Mouse (Mus musculus) hindbrain, embryonic 10.5 days (tissue): ENCODE measurements at regions not wholly inside any gene's neighbourhood (a gene's known extent, or its start where the extent isn't known, plus 50 kb on each side); places are given as distances from the start of the nearest gene placed in this dataset.

Experiments used
- DNase-seq: peaks from one replicate; pipeline ENCODE4 v3.0.0-alpha.2; 2017; ENCODE audit warnings: low spot score
- H3K27ac ChIP-seq: fragments of 300-500 bp; sonication (generic); 2 replicates; pipeline ENCODE4 v1.5.1; 2016; ENCODE audit warnings: mild to moderate bottlenecking, moderate library complexity
- H3K27me3 ChIP-seq: fragments of 300-500 bp; sonication (generic); 2 replicates; pipeline ENCODE4 v1.6.1; 2016; ENCODE audit warnings: mild to moderate bottlenecking; ENCODE audit not compliant: poor library complexity, insufficient read depth, severe bottlenecking
- H3K36me3 ChIP-seq: fragments of 300-500 bp; sonication (generic); 2 replicates; pipeline ENCODE4 v1.6.1; 2016; ENCODE audit warnings: mild to moderate bottlenecking, moderate library complexity
- H3K4me1 ChIP-seq: fragments of 300-500 bp; sonication (generic); replicated peaks from 2 replicates; pipeline ENCODE4 v1.6.1; 2016; ENCODE audit warnings: mild to moderate bottlenecking
- H3K4me3 ChIP-seq: fragments of 300-500 bp; sonication (generic); 2 replicates; pipeline ENCODE4 v1.5.1; 2016; ENCODE audit warnings: mild to moderate bottlenecking, moderate library complexity
- H3K9me3 ChIP-seq: fragments of 300-500 bp; sonication (generic); 2 replicates; pipeline ENCODE4 v1.6.1; 2016; ENCODE audit warnings: mild to moderate bottlenecking, moderate library complexity
- WGBS: fragments of 180-500 bp; shearing (Covaris S2); methylation state at CpG from one replicate; pipeline ENCODE4 v1.1.7; 2016; 5-methylcytosine and 5-hydroxymethylcytosine counted together

DNA sequence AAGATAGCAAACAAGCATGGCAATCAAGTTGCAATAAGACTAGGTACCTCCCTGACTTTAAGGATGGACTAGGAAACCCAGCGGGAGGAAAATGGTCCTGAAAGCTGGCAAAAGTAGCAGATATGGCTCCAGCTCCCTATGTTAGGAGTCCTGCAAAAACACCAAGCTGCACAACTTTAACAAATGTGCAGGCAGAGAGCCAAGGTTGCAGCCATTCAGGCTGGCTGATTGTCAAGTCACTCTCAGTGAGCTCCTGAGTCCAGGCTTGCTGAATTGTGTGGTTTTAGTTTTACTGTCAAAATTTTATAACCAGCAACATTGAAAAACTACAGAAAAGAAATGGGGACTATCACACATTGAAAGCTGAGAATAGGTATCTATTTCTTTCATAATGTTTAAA is 1122.8 kb upstream of the Slc10a2 start:
- H3K27me3 ChIP-seq, result no peaks in the 10 kb centered on the region
- H3K4me3 ChIP-seq, result no peak overlapping the region
- no peaks in the 10 kb centered on the region for H3K36me3 ChIP-seq
- no peaks in the 10 kb centered on the region for H3K4me1 ChIP-seq
- WGBS, result 88% methylated on average over 1 of the region's 1 CpGs
- no peaks in the 10 kb centered on the region for H3K9me3 ChIP-seq
- no peak overlapping the region for H3K27ac ChIP-seq
- DNase-seq, result no peak

DNA sequence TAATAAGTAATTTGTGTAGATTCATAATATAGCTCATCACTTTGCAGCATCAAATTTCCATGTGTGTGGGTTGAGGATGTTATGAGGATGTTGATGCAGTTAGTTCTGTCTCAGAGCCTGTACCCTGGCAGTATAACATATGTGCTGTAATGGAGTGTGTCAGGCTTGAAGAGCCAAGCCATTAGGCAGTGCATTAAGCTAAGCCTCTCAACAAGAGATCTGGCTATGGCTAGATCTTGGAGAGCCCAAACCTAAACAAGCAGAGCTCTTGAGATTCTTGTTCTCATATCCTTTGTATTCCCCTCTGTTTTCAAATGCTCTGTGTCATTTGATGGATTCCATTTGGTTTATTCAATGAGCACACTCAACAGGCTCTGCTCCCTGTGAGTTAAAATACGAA is 1120.0 kb upstream of the Slc10a2 start:
- no peaks in the 10 kb centered on the region for H3K36me3 ChIP-seq
- WGBS, result 83% methylated on average over 1 of the region's 1 CpGs
- no peak overlapping the region for H3K27ac ChIP-seq
- no peaks in the 10 kb centered on the region for H3K27me3 ChIP-seq
- H3K4me3 ChIP-seq, result no peak overlapping the region
- DNase-seq, result no peak
- no peaks in the 10 kb centered on the region for H3K4me1 ChIP-seq
- H3K9me3 ChIP-seq, result no peaks in the 10 kb centered on the region

DNA sequence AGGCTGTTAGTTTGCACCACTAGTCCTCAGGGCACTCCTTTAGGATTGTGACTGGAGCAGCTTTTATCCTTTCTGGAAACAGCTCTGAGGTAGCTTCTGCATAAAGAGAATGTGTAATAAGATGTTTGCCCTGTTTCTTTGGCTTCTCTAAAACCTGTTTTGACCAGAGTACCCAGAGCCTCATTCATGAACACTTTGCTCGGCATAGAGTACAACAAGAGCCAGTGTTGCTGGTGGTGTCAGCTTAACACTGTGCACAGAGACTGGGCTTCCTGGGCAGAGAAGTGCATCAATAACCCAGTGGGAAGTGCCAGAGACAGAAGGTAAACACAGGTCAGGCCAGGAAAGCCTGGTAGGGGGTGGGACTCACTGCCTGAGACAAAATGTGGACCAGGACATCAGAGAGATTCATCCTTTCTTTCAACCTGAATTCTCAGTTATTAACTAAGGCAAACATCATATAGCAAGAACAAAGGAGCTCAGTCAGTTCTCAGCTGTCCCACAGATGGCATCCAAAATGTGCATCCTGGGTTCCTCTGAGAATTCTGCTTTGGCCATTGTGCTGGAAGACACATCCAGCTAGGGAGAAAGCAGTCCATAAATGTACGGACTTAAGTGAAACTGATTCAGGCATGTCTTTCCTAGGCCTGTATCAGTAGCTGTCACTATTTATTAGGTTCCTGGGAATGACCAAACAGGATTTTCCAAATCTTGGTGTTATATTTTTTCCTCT is 1102.6 kb upstream of the Slc10a2 start:
- H3K9me3 ChIP-seq, result no peaks in the 10 kb centered on the region
- H3K27ac ChIP-seq, result peak overlapping the region; percentile 73
- WGBS, result 41% methylated on average over 2 of the region's 2 CpGs
- peaks cover 6% of the 10 kb centered on the region for H3K4me1 ChIP-seq
- DNase-seq, result peak; percentile 3
- no peaks in the 10 kb centered on the region for H3K27me3 ChIP-seq
- H3K4me3 ChIP-seq, result no peak overlapping the region
- H3K36me3 ChIP-seq, result no peaks in the 10 kb centered on the region

DNA sequence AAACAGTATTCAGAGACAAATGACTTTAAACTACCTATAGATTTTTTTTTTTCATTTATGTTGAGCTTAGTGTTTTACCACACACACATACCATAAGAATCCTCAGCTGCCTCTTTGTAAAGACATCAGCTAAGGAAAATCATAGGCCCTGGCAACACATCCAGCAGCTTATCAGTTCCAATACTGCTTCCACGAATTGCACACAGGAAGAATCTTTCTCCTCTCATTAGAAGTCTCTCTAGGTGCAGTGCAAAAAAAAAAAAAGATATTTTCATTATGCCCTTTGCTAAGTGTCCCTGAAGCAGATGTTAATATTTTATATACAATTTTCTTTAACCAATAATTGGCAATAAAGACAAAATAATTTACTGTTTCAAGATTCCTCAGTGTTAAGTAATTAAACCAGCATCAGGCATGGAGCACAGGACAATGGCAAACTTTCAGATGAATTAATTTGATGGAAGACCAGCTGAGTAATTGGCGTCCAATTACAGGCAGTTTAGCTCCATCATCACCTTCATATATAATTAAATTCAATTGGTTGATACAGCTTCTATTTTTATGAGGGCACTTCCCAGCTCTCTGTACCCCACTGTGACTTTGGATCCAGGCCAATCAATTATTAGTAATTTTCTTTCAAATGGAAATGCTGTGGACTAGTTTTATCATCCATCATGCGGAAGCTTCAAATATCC is 1099.0 kb upstream of the Slc10a2 start:
- 81% methylated on average over 3 of the region's 3 CpGs for WGBS
- H3K36me3 ChIP-seq, result no peaks in the 10 kb centered on the region
- no peak for DNase-seq

DNA sequence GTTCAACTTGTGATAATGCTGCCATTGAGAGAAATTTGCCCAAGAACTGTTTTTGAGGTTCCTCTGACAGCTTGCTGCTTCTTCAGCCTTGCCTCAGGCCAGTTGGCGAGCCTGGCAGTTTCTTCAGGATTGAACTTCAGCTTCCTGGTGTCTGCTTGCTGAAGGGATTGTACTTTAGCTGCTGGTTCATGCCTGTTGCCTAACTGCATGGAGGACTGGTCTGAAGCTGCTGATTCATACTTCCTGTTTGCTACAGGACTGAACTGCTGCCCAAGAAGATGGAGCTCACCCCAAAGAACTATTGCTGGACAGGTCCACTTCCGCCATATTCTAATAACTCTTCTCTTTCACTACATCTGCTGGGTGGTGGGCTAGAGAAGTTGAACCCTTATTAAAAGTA is 1086.3 kb upstream of the Slc10a2 start:
- DNase-seq, result no peak
- Histone ChIP-seq H3K4me1 (no peaks in the 10 kb centered on the region), H3K27ac (no peak overlapping the region), H3K36me3 (no peaks in the 10 kb centered on the region), H3K9me3 (no peaks in the 10 kb centered on the region), H3K4me3 (no peak overlapping the region), H3K27me3 (no peaks in the 10 kb centered on the region)
- 90% methylated on average over 2 of the region's 2 CpGs for WGBS

More for the DNA sequence above, 1099.0 kb upstream of the Slc10a2 start:
- H3K27ac ChIP-seq, result no peak overlapping the region
- no peaks in the 10 kb centered on the region for H3K9me3 ChIP-seq
- H3K4me1 ChIP-seq, result peaks cover 6% of the 10 kb centered on the region
- no peaks in the 10 kb centered on the region for H3K27me3 ChIP-seq
- H3K4me3 ChIP-seq, result no peak overlapping the region

DNA sequence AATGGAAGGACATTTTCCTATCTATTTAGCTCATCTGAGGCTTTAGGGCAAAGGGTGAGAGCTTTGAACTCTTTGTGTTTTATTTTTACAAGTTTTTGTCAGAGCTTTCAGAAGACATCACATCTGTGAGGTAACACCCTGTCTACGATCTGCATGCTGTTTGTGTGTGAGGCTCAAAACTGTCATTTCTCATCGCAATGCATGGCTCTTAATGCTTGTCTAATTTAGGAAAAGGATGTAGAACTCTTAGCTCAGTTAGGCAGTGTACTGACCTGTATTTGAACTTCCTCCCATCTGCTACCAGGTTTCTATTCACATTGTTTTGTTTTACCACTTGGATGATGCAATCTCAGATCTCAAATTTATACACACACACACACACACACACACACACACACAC is 1083.3 kb upstream of the Slc10a2 start:
- no peak for DNase-seq
- Histone ChIP-seq H3K4me1 (no peaks in the 10 kb centered on the region), H3K4me3 (no peak overlapping the region), H3K36me3 (no peaks in the 10 kb centered on the region), H3K27me3 (no peaks in the 10 kb centered on the region), H3K9me3 (no peaks in the 10 kb centered on the region), H3K27ac (no peak overlapping the region)
- WGBS, result 76% methylated on average over 2 of the region's 2 CpGs

DNA sequence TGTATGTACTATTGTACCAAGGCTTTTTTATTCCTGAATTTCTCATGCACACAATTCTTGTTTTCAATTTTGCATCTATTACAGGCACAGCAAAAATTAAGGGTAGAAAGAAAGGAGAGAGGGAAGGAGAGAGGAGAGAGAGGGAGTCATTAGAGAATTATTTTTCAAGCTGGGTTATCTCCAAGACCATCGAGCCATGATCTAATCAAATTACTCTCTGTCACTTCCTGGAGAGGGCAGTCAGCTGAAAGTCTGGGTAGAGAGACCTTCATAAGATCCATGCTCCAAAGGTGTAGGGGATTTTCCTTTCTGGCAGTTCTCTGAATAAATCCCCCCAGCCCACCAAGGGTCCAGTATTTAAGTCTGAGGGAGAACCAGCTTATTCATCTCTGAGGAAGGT is 1081.4 kb upstream of the Slc10a2 start:
- 77% methylated on average over 1 of the region's 1 CpGs for WGBS
- DNase-seq, result no peak
- no peak overlapping the region for H3K27ac ChIP-seq
- H3K9me3 ChIP-seq, result no peaks in the 10 kb centered on the region
- no peaks in the 10 kb centered on the region for H3K27me3 ChIP-seq
- H3K36me3 ChIP-seq, result no peaks in the 10 kb centered on the region
- no peak overlapping the region for H3K4me3 ChIP-seq
- H3K4me1 ChIP-seq, result no peaks in the 10 kb centered on the region

DNA sequence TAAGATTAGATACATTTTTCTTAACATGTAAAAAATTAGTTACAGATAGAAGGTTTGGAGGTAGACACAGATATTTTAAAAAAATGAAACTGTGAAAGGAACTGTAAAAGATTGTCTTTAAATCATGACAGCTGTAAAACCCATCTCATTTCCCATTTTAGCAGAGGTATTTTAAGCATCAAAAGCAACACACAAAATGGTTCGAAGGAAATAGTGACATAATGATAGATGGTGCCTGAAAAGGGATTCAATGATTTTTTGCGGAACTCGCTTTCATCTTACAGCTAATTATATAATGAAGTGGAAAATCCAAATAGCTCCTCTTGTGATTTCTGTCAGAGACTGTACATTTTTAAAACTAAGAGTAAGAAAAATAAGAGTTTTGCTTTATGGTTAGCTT is 1074.5 kb upstream of the Slc10a2 start:
- H3K36me3 ChIP-seq, result no peaks in the 10 kb centered on the region

DNA sequence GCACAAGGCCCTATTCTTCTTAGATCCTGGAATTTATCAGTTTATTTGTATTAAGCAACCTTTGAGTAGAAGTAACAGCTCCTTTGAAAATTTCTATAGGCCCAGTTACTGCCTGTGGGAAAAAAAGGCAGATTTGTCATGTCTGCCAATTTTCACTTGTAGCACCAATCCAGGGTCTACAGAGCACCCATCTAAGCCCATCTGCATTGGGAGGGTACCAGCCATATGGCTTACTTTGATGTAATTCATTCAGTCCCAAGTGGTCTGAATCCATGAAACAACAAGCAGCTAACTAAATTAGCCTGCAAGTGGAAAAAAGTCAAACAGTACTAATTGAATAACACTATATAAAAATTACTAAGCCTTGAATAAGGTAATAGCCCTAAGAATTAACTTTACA is 1061.3 kb upstream of the Slc10a2 start:
- no peak overlapping the region for H3K4me3 ChIP-seq
- no peaks in the 10 kb centered on the region for H3K9me3 ChIP-seq
- no peak for DNase-seq

More for the DNA sequence above, 1074.5 kb upstream of the Slc10a2 start:
- 84% methylated on average over 3 of the region's 3 CpGs for WGBS
- H3K4me1 ChIP-seq, result no peaks in the 10 kb centered on the region
- no peak overlapping the region for H3K4me3 ChIP-seq
- H3K27ac ChIP-seq, result no peak overlapping the region
- no peaks in the 10 kb centered on the region for H3K9me3 ChIP-seq
- no peaks in the 10 kb centered on the region for H3K27me3 ChIP-seq
- DNase-seq, result no peak

DNA sequence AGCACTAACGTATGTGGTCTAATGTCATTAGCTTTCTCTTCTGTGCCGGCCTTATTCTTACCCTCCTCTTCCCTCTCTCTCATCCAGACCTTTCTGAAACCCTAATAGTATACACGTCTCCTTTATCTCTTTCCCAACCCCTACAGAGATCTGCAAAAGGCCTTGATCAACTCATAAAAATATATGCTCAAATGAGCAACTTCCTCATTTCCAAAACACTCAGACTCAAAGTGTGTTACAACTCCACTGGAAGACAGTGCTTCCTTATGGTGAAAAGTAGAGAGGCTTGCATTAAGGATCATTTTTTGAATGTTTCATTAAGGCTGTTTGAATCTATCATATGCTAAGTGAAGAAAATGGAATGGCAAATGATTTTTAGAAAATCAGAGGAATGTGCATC is 1060.1 kb upstream of the Slc10a2 start:
- Histone ChIP-seq H3K36me3 (no peaks in the 10 kb centered on the region), H3K27me3 (no peaks in the 10 kb centered on the region), H3K9me3 (no peaks in the 10 kb centered on the region), H3K4me1 (no peaks in the 10 kb centered on the region), H3K4me3 (no peak overlapping the region), H3K27ac (no peak overlapping the region)
- 76% methylated on average over 3 of the region's 3 CpGs for WGBS
- DNase-seq, result no peak

More for the DNA sequence above, 1061.3 kb upstream of the Slc10a2 start:
- Histone ChIP-seq H3K36me3 (no peaks in the 10 kb centered on the region), H3K27ac (no peak overlapping the region), H3K4me1 (no peaks in the 10 kb centered on the region), H3K27me3 (no peaks in the 10 kb centered on the region)

DNA sequence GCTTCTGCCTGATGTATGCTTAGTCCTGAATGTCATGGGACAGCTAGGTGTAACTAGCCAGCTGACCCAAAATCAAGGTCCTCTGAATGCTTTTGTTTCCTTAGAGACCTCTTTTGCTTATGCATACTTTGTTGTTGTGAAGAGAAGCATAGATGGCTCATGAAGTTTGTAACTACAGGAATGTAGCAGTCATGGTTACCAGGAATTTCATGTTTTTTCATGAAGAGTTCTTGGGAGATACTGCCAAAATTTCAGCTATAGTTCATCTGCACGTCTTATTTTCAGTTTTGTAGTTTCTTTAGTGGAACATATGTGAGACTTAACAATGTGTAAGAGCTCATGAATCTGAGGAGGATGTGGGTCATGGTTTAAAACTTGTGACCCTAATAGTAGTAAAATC is 1059.6 kb upstream of the Slc10a2 start:
- Histone ChIP-seq H3K36me3 (no peaks in the 10 kb centered on the region), H3K27ac (no peak overlapping the region), H3K4me3 (no peak overlapping the region), H3K4me1 (no peaks in the 10 kb centered on the region), H3K27me3 (no peaks in the 10 kb centered on the region), H3K9me3 (no peaks in the 10 kb centered on the region)
- no peak for DNase-seq
- WGBS, result 75% methylated on average over 1 of the region's 1 CpGs

DNA sequence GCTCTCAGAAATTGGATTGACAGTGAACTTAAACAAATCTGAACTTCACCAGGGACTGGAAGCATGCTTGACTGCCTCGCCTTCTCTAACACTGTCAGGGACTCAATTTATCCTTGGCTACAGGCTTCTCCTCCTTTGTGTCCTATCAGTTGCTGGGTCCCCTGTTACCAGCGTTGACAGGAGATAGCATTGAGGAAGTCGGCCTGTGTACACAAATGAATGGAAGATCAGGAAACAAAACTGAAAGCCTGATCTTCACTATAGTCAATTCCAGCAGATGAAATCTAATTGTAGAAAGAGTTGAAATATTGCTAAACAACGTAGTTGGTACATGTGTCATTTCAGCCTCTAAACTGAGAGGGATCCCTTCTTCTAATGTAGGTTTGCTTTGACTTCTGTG is 1039.4 kb upstream of the Slc10a2 start:
- H3K27me3 ChIP-seq, result no peaks in the 10 kb centered on the region
- no peaks in the 10 kb centered on the region for H3K36me3 ChIP-seq
- no peak for DNase-seq
- no peaks in the 10 kb centered on the region for H3K9me3 ChIP-seq
- no peak overlapping the region for H3K27ac ChIP-seq
- H3K4me3 ChIP-seq, result no peak overlapping the region
- H3K4me1 ChIP-seq, result no peaks in the 10 kb centered on the region
- WGBS, result 74% methylated on average over 4 of the region's 4 CpGs

DNA sequence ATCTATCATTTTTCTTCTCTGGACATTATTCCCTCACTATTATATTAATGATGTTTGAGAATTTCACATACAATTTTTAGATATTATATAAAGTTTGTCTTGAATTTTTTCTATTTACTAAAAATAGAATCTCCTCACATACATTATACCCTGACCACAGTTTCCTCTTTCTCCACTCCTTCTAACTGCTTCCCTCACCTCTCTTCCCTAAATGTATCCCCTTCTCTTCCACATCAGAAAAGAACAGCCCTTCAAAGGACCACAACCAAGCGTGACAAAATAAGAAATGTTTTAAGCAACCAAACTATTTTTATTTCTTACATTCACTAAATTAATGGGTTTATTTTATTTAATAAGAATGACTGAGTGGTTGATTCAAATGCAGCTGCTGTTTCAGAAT is 1034.9 kb upstream of the Slc10a2 start:
- no peak for DNase-seq
- Histone ChIP-seq H3K27me3 (no peaks in the 10 kb centered on the region), H3K4me3 (no peak overlapping the region), H3K9me3 (no peaks in the 10 kb centered on the region), H3K4me1 (peaks cover 4% of the 10 kb centered on the region; the same call in 1 of the 2 replicates), H3K36me3 (no peaks in the 10 kb centered on the region), H3K27ac (no peak overlapping the region)
- 81% methylated on average over 1 of the region's 1 CpGs for WGBS
